Mouse (Mus musculus) monocyte, adult 2 months (primary cell): ENCODE measurements at regions not wholly inside any gene's neighbourhood (a gene's known extent, or its start where the extent isn't known, plus 50 kb on each side); places are given as distances from the start of the nearest gene placed in this dataset.

Experiments
- DNase-seq, 2 experiments: peaks; one replicate each; pipeline ENCODE4 v3.0.0; 2022; ENCODE audit warnings: low spot score in 2 of 2, low read depth in 1 of 2

DNA sequence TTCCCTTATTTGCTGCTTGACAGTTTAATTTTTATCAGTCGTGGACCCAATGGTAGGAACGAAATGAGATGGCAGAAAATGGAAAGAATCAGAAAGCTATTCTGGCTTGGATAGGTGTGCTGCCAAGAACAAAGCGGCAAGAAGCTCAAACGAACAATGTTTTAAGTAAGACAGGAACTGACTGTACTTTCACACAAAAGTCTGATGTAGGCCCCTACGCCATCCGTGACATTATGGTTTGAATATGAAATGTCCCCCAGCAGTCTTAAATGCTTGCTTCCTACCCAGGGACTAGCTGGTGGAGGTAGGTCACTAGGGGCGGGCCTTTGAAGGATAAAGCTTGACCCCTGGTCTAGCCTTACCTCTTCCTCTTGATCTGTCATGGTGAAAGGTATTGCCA lies 90.5 kb upstream of the Barx2 start:
- DNase-seq: no peak

DNA sequence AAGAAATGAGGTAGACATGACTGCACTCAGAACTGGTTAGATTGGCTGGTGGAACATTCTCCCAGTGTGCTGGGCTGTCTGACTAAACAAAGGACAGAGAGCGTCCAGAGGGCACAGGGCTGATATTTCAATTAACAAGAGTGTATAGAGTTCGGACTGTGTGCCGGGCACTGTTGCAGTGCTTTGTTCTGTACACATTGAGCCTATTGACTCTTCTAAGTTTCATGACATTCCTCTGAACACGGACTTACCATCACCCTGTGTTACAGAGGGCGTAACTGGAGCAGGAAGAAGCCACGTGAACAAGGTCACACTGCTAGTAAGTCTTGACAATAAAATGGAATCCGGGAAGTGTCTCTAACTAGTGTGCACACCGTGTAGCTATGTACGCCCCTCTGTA lies 92.1 kb upstream of the Barx2 start:
- DNase-seq: no peak

GRCm38 (mm10) chr9:32006350-32006749 lies 93.1 kb upstream of the Barx2 start:
- no peak for DNase-seq

DNA sequence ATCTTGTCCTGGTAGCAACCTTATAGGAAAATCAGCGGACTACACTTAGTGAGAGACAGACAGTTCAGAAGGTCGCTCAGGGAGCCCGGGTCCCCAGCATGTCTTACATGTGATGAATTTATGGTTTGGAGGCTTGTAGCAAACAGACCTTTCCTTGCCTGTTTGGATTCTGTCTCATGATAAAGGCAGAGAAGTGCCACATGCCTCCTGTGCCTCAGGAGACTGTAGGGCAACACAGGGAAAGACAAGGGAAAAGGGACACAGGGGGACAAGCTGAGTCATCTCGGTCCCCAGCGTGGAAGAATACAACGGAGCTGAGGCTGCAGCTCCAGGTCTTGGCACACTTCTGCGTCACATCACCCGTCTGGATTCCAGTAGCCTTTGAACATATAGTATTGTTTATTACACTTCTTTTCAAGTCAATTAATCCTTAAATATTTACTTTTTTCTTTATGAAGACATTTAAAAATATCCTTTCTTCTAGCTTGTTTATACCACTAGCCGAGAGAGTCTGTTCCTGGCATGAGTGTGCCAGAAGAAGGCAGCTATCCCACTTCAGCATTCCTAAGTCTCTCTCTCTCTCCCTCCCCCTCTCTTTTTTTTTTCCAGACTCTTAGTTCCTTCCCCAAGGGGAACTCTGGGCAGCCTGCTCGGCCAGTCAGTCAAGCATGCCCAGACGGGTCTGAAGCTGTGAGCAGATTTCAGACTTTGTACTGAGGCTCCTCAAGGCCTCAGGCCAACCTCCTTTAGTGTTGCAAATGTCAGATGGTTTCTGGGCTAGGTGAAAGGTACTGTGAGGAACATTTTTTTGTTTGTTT lies 97.9 kb upstream of the Barx2 start:
- no peak for DNase-seq

DNA sequence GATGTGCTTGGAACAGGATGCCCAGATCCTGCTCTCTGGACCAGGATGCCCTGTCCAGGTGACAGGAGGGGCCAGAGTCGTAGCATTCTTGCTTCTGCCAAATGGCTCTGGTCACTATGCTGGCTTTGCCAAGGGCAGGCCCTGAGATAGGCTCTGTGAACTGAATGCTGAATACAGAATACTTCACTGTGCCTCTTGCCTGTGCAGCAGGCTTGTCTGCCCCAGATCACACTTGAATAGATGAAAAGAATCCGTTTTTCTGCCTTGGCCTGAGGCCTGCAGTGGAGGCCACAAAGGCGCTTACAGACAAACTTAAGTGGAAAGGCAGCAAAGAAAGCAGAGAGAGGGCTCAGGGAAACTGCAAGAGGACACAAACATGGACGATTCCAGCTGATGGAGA lies 99.7 kb upstream of the Arhgap32 start:
- no peak for DNase-seq

- no peak for DNase-seq
Observed at GRCm38 (mm10) chr9:32018020-32018419, 97.9 kb upstream of the Arhgap32 start.

DNA sequence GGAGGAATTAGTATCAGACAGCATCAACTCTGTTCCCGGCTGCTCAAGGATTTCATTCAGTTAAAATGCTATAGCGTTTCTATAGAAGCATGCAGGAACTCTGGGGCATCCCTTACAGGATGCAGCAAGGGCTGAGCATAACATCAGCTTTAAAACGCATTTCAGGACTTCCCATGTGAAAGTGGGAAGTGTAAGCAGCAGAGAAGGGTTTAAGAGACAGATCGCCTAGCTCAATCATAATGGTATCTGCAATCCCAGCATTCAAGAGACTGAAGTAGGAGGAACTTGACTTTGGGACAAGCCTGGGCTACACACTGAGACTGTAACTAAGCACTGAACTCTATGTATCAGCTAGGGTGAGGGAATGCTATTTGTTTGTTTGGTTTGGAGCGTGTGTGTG lies 96.2 kb upstream of the Arhgap32 start:
- DNase-seq: no peak

- DNase-seq: no peak
Observed at GRCm38 (mm10) chr9:32020942-32021731, 94.8 kb upstream of the Arhgap32 start.

DNA sequence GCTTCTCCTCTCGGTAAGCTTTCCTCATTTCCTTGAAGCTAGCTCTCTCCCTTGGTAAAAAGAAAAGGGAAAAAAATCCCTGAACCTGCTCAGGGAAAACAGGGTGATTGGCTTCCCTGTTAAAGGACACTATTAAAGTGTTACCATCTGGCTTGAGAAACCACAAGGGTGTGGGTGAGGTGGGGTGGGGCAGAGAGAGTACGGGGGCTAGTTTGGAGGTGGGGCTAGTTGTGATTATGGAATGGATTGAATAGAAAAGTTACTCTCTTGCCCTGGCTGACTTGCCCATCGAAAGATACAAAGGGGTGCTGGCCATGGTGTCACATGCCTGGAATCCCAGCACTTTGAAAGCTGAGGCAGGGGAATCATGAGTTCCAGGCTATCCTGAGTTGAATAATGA lies 94.2 kb upstream of the Arhgap32 start:
- no peak for DNase-seq

DNA sequence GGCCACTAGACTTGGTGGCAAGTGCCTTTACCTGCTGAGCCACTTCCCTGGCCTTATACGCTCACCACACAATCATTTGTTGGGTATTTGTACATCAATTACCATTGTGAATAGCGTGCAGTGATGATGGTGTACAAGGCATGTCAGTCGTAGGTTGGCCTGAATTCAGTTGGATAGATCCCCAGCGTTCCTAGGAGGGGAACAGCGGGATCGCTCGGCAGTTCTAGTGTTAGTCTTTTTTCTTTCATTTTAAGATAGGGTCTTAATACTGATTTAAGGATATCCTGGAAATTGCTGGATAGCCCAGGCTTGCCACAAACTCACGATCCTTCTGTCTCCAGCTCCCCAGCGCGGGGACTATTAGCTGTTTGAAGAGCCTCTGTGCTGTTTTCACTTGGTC lies 92.9 kb upstream of the Arhgap32 start:
- DNase-seq: no peak

GRCm38 (mm10) chr9:32024767-32025166 lies 91.2 kb upstream of the Arhgap32 start:
- DNase-seq: no peak

DNA sequence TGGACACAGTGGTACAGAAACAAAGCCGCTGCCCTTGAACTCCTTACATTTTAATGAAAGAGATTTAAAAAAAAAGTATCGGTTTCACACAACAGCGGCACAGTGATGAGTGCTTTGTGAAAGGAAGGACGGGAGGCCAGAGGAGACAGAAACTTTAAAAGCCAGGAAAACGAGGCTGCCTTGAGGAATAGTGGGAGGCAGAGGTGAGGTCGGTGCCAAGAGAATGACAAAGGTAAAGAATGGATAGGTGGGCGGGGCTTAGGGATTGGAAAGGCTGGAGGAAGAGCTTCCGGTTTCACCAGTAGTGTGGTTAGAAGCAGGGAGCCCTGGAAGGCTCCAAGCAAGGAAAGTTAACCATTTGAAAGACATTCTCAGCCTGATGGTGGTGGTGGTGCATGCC lies 88.0 kb upstream of the Arhgap32 start:
- no peak for DNase-seq

- DNase-seq: no peak
Observed at GRCm38 (mm10) chr9:32029001-32029400, 86.9 kb upstream of the Arhgap32 start.

DNA sequence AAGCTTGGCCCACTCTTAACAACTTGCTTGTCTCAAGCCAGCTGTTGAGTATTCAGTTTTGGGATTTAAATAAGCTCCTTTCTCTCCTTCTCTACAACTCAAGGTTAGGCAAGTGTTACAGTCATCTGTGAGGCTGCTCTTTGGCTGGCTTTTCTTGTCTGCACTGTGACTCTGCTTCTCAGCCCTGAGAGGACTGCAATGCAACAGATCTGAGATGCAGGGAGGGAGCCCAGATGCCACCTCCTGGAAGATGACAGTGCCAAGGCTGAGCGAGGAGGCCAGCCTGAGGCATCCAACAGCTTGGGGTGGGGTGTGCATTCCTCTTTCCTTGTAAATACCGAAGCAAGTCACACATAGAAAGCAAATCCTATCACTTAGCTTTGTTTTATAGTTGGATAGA lies 86.2 kb upstream of the Arhgap32 start:
- DNase-seq: no peak

- no peak for DNase-seq
Observed at GRCm38 (mm10) chr9:32030203-32030602, 85.7 kb upstream of the Arhgap32 start.

GRCm38 (mm10) chr9:32031950-32032453 lies 83.9 kb upstream of the Arhgap32 start:
- DNase-seq: peak in 1 of 2 experiments; percentile 6

DNA sequence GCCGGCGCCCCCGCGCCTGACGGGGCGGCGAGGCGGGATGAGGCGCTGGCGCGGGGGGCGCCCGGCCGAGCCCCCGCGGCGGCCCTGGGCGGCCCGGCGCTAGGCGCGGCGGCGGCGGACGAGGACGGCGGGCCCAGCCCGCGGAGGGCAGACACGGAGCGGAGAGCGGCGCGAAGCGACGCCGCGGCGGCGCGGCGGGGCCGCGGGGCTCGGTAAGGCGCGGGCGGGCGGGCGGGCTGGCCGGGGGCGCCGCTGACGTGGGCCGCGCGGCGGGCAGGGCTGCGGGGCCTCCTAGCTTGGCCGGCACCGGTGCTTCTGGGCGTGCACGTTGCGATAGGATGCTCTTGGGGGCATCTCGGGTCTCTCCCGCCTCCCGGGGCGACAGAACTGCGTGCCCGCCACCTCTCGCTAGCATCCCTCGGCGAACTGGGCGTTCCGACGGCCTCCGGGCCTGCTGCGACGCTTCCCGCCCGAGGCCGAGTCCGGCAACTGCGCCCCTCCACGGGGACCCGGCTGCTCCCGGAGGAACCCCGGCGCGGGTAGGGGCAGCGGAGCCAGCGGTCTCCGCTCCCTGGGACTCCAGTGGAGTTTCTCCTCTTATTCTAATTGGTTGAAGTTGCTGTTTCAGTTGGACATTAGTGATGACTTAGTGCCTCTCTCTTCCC lies 83.3 kb upstream of the Arhgap32 start:
- no peak for DNase-seq

GRCm38 (mm10) chr9:32033937-32034336 lies 82.0 kb upstream of the Arhgap32 start:
- DNase-seq: no peak

DNA sequence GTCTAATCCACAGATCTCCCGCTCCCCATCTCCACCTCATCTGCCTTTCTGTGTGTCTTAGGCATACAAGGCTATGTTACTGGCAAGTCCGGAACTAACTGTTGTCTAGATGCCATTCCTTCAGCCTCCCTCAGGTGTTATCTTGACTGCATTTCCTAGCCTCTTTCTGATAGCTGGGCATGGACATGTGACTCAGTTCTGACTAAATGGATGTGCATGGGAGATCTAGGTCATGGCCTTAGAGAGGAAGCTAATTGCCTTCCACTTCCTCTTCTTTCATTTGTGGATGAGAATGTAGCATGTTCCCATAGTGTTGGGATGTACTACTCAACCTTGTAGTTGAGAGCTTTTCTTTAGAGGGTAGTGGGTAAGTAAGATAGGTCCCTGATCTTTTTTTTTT lies 75.9 kb upstream of the Arhgap32 start:
- no peak for DNase-seq

GRCm38 (mm10) chr9:32043344-32043743 lies 72.6 kb upstream of the Arhgap32 start:
- no peak for DNase-seq

GRCm38 (mm10) chr9:32046791-32047190 lies 69.1 kb upstream of the Arhgap32 start:
- DNase-seq: no peak

GRCm38 (mm10) chr9:32048941-32049340 lies 67.0 kb upstream of the Arhgap32 start:
- no peak for DNase-seq
